Mouse (Mus musculus) neural tube, embryonic 14.5 days (tissue): Measurements from ENCODE around the gene Taf4. TPM values are rescaled to one million over a fixed set of nuclear protein-coding genes. Genes with fewer than 3 reads are reported as not detected.

Experiments
- ATAC-seq: fragments of 200-750 bp; cut with Nextera tagmentation; 2 replicates; pipeline ENCODE4 v1.8.0; 2017; ENCODE audit warnings: low read depth, mild to moderate bottlenecking, moderate TSS enrichment, moderate library complexity
- H3K27ac ChIP-seq: fragments of 300-500 bp; sonication (generic); 2 replicates; pipeline ENCODE4 v1.5.1; 2014; ENCODE audit warnings: low read depth, mild to moderate bottlenecking, control low read depth, low read length, moderate library complexity, mixed read lengths
- H3K27me3 ChIP-seq: fragments of 300-500 bp; sonication (generic); 2 replicates; pipeline ENCODE4 v1.6.1; 2014; ENCODE audit warnings: low read length; ENCODE audit not compliant: control insufficient read depth, insufficient read depth
- H3K36me3 ChIP-seq: fragments of 300-500 bp; sonication (generic); 2 replicates; pipeline ENCODE4 v1.6.1; 2014; ENCODE audit warnings: low read length, mixed read lengths; ENCODE audit not compliant: control insufficient read depth, insufficient read depth
- H3K4me1 ChIP-seq: fragments of 300-500 bp; sonication (generic); 2 replicates; pipeline ENCODE4 v1.6.1; 2014; ENCODE audit warnings: low read length; ENCODE audit not compliant: control insufficient read depth, insufficient read depth
- H3K4me2 ChIP-seq: fragments of 300-500 bp; sonication (generic); 2 replicates; pipeline ENCODE4 v1.6.1; 2014; ENCODE audit warnings: mild to moderate bottlenecking, low read depth, low read length, control low read depth
- H3K4me3 ChIP-seq: fragments of 300-500 bp; sonication (generic); 2 replicates; pipeline ENCODE4 v1.5.1; 2014; ENCODE audit warnings: low read depth, low read length, control low read depth, mixed read lengths
- H3K9ac ChIP-seq: fragments of 300-500 bp; sonication (generic); replicated peaks from 2 replicates; pipeline ENCODE4 v1.6.1; 2014; ENCODE audit warnings: low read depth, mild to moderate bottlenecking, control low read depth, low read length, mixed read lengths
- H3K9me3 ChIP-seq: fragments of 300-500 bp; sonication (generic); 2 replicates; pipeline ENCODE4 v1.6.1; 2016; ENCODE audit warnings: low read length; ENCODE audit not compliant: control insufficient read depth
- WGBS: fragments of 180-500 bp; shearing (Covaris S2); extraction: QIAGEN DNeasy Blood & Tissue Kit; methylation state at CpG from one replicate; pipeline ENCODE4 v1.1.7; 2014; 5-methylcytosine and 5-hydroxymethylcytosine counted together
- polyA plus RNA-seq: library from polyadenylated mRNA; unstranded; fragments of >200 nt; fragmentation: Nextera tagmentation; extraction: Ambion mirVana; gene quantifications from 2 replicates; pipeline ENCODE4 v1.2.1, GENCODE M21; 2014

Gene Taf4
- polyA plus RNA-seq, 1 experiment from 2014 or later: 6.6 TPM

- no peak for ATAC-seq
- Histone ChIP-seq H3K27ac (no peak overlapping the region), H3K9me3 (no peaks in the 10 kb centered on the region), H3K4me2 (no peak overlapping the region), H3K4me3 (no peak overlapping the region), H3K27me3 (no peaks in the 10 kb centered on the region), H3K9ac (no peak overlapping the region), H3K36me3 (no peaks in the 10 kb centered on the region), H3K4me1 (0 out of 2 replicates have a peak, but pooled peaks cover 3% of the 10 kb centered on the region)
- WGBS: 88% methylated on average over 6 of the region's 6 CpGs
Observed at GRCm38 (mm10) chr2:179960327-179960726, 16.1 kb downstream of the Taf4 start.

- 0 out of 2 replicates have a peak, but pooled peaks cover 3% of the 10 kb centered on the region for H3K4me1 ChIP-seq
- H3K4me2 ChIP-seq: no peak overlapping the region
- H3K4me3 ChIP-seq: no peak overlapping the region
- H3K9ac ChIP-seq: no peak overlapping the region
- no peaks in the 10 kb centered on the region for H3K27me3 ChIP-seq
- H3K36me3 ChIP-seq: no peaks in the 10 kb centered on the region
- H3K27ac ChIP-seq: no peak overlapping the region
- 41% methylated on average over 3 of the region's 3 CpGs for WGBS
- no peaks in the 10 kb centered on the region for H3K9me3 ChIP-seq
- no peak for ATAC-seq
Observed at GRCm38 (mm10) chr2:179959391-179959790, 17.1 kb downstream of the Taf4 start.

GRCm38 (mm10) chr2:179951542-179952524, 24.6 kb downstream of the Taf4 start:
- no peak for ATAC-seq
- Histone ChIP-seq H3K4me2 (no peak overlapping the region), H3K4me1 (0 out of 2 replicates have a peak, but pooled peaks cover 4% of the 10 kb centered on the region), H3K27me3 (no peaks in the 10 kb centered on the region), H3K27ac (no peak overlapping the region), H3K9me3 (no peaks in the 10 kb centered on the region), H3K36me3 (no peaks in the 10 kb centered on the region), H3K4me3 (no peak overlapping the region), H3K9ac (no peak overlapping the region)
- WGBS: 73% methylated on average over 14 of the region's 14 CpGs

- Histone ChIP-seq H3K9ac (no peak overlapping the region), H3K4me1 (peaks cover 4% of the 10 kb centered on the region; the same call in 1 of the 2 replicates), H3K4me2 (no peak overlapping the region), H3K9me3 (no peaks in the 10 kb centered on the region), H3K27ac (no peak overlapping the region), H3K27me3 (no peaks in the 10 kb centered on the region), H3K36me3 (no peaks in the 10 kb centered on the region), H3K4me3 (no peak overlapping the region)
- WGBS: 79% methylated on average over 5 of the region's 5 CpGs
- ATAC-seq: no peak
Observed at GRCm38 (mm10) chr2:179948820-179949219, 27.6 kb downstream of the Taf4 start.

GRCm38 (mm10) chr2:179947607-179948006, 28.8 kb downstream of the Taf4 start:
- Histone ChIP-seq H3K4me2 (no peak overlapping the region), H3K9me3 (no peaks in the 10 kb centered on the region), H3K36me3 (no peaks in the 10 kb centered on the region), H3K27me3 (no peaks in the 10 kb centered on the region), H3K4me3 (no peak overlapping the region), H3K4me1 (peaks cover 4% of the 10 kb centered on the region; the same call in 1 of the 2 replicates), H3K9ac (no peak overlapping the region), H3K27ac (no peak overlapping the region)
- WGBS: 66% methylated on average over 5 of the region's 5 CpGs
- ATAC-seq: no peak

- Histone ChIP-seq H3K9ac (no peak overlapping the region), H3K4me1 (peaks cover 2% of the 10 kb centered on the region; the same call in 1 of the 2 replicates), H3K36me3 (no peaks in the 10 kb centered on the region), H3K4me3 (no peak overlapping the region), H3K27me3 (no peaks in the 10 kb centered on the region), H3K27ac (no peak overlapping the region), H3K4me2 (no peak overlapping the region), H3K9me3 (no peaks in the 10 kb centered on the region)
- ATAC-seq: no peak
- WGBS: 87% methylated on average over 6 of the region's 6 CpGs
Observed at GRCm38 (mm10) chr2:179946496-179946895, 29.9 kb downstream of the Taf4 start.

- peaks cover 2% of the 10 kb centered on the region; the same call in 1 of the 2 replicates for H3K4me1 ChIP-seq
- no peak overlapping the region for H3K4me3 ChIP-seq
- WGBS: 44% methylated on average over 4 of the region's 4 CpGs
- H3K4me2 ChIP-seq: no peak overlapping the region
- H3K9me3 ChIP-seq: no peaks in the 10 kb centered on the region
- no peak overlapping the region for H3K27ac ChIP-seq
- ATAC-seq: no peak; the same call in 1 of the 2 replicates
- H3K9ac ChIP-seq: no peak overlapping the region
- H3K36me3 ChIP-seq: no peaks in the 10 kb centered on the region
- no peaks in the 10 kb centered on the region for H3K27me3 ChIP-seq
Observed at GRCm38 (mm10) chr2:179945051-179945450, 31.4 kb downstream of the Taf4 start.

- Histone ChIP-seq H3K4me1 (no peaks in the 10 kb centered on the region; the same call in 1 of the 2 replicates), H3K9ac (no peak overlapping the region), H3K27ac (no peak overlapping the region), H3K36me3 (no peaks in the 10 kb centered on the region), H3K4me2 (no peak overlapping the region), H3K4me3 (no peak overlapping the region), H3K27me3 (no peaks in the 10 kb centered on the region), H3K9me3 (no peaks in the 10 kb centered on the region)
- ATAC-seq: no peak
- 85% methylated on average over 1 of the region's 1 CpGs for WGBS
Observed at GRCm38 (mm10) chr2:179941696-179942095, 34.8 kb downstream of the Taf4 start.

GRCm38 (mm10) chr2:179937091-179937490, 39.4 kb downstream of the Taf4 start:
- no peaks in the 10 kb centered on the region for H3K4me1 ChIP-seq
- H3K4me3 ChIP-seq: no peak overlapping the region
- H3K9me3 ChIP-seq: no peaks in the 10 kb centered on the region
- H3K27me3 ChIP-seq: no peaks in the 10 kb centered on the region
- H3K4me2 ChIP-seq: no peak overlapping the region
- no peak overlapping the region for H3K27ac ChIP-seq
- no peak overlapping the region for H3K9ac ChIP-seq
- no peak for ATAC-seq
- WGBS: 86% methylated on average over 4 of the region's 4 CpGs
- peaks cover 10% of the 10 kb centered on the region for H3K36me3 ChIP-seq
